Mouse (Mus musculus): ENCODE measurements at regions not wholly inside any gene's neighbourhood (a gene's known extent, or its start where the extent isn't known, plus 50 kb on each side); places are given as distances from the start of the nearest gene placed in this dataset.

DNA sequence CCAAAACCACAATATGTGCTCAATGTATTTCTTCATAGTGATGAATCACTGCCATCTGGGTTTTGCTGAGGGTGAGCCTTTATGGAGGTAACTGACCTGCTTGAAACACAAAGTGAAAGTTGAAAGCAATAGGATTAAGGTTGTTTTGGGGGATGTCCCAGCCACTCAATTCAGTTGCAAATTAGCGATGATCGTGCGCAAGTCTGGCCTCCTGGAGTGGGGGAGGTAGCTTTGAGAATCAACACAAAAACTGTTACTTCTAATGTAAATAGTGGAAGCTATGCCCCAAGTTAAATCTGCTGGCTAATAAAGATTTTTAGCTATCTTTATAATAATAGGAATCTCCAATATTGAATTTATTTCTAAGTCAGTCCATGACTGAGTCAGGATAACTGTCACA, 56.3 kb upstream of the Cers4 start:
- TF ChIP-seq CTCF (IDR thresholded peaks at IDR 0.05; ENCODE audit: borderline replicate concordance, control insufficient read depth, extremely low read depth, insufficient read depth, low read length, poor library complexity) (no peak), POLR2A (IDR thresholded peaks at IDR 0.05; ENCODE audit: control insufficient read depth, extremely low read depth, insufficient read depth, low read length, poor library complexity) (no peak)

Measured in thymus, adult 2 months (tissue).